Mouse (Mus musculus) heart, embryonic 11.5 days (tissue): ENCODE measurements at regions not wholly inside any gene's neighbourhood (a gene's known extent, or its start where the extent isn't known, plus 50 kb on each side); places are given as distances from the start of the nearest gene placed in this dataset.

ENCODE experiments used
- ATAC-seq: fragments of 200-750 bp; cut with Nextera tagmentation; replicated peaks from 2 replicates; pipeline ENCODE4 v1.8.0; 2017; ENCODE audit warnings: moderate library complexity; ENCODE audit not compliant: insufficient number of reproducible peaks, low FRiP score, low TSS enrichment
- H3K27ac ChIP-seq: fragments of 300-500 bp; sonication (generic); 2 replicates; pipeline ENCODE4 v1.5.1; 2014; ENCODE audit warnings: mild to moderate bottlenecking, low read depth, low read length
- H3K27me3 ChIP-seq: fragments of 300-500 bp; sonication (generic); 2 replicates; pipeline ENCODE4 v1.6.1; 2014; ENCODE audit warnings: mild to moderate bottlenecking, low read length, mixed read lengths; ENCODE audit not compliant: control insufficient read depth, insufficient read depth
- H3K36me3 ChIP-seq: fragments of 300-500 bp; sonication (generic); 2 replicates; pipeline ENCODE4 v1.6.1; 2014; ENCODE audit warnings: mild to moderate bottlenecking, low read length, moderate library complexity, mixed read lengths; ENCODE audit not compliant: control insufficient read depth, insufficient read depth
- H3K4me1 ChIP-seq: fragments of 300-500 bp; sonication (generic); 2 replicates; pipeline ENCODE4 v1.6.1; 2014; ENCODE audit warnings: low read length; ENCODE audit not compliant: control insufficient read depth, insufficient read depth
- H3K4me2 ChIP-seq: fragments of 300-500 bp; sonication (generic); 2 replicates; pipeline ENCODE4 v1.6.1; 2014; ENCODE audit warnings: mild to moderate bottlenecking, moderate library complexity
- H3K4me3 ChIP-seq: fragments of 300-500 bp; sonication (generic); 2 replicates; pipeline ENCODE4 v1.5.1; 2014; ENCODE audit warnings: low read depth, low read length
- H3K9ac ChIP-seq: fragments of 300-500 bp; sonication (generic); 2 replicates; pipeline ENCODE4 v1.6.1; 2014; ENCODE audit warnings: mild to moderate bottlenecking, low read depth, low read length, moderate library complexity
- H3K9me3 ChIP-seq: fragments of 300-500 bp; sonication (generic); replicated peaks from 2 replicates; pipeline ENCODE4 v1.6.1; 2016; ENCODE audit warnings: low read length; ENCODE audit not compliant: control insufficient read depth
- WGBS: fragments of 180-500 bp; shearing (Covaris S2); extraction: QIAGEN DNeasy Blood & Tissue Kit; methylation state at CpG from one replicate; pipeline ENCODE4 v1.1.7; 2014; ENCODE audit not compliant: insufficient replicate concordance; 5-methylcytosine and 5-hydroxymethylcytosine counted together

- peaks cover 3% of the 10 kb centered on the region for H3K9me3 ChIP-seq
- peaks cover 3% of the 10 kb centered on the region for H3K4me1 ChIP-seq
- 77% methylated on average over 20 of the region's 20 CpGs for WGBS
- no peak overlapping the region for H3K9ac ChIP-seq
- no peaks in the 10 kb centered on the region for H3K36me3 ChIP-seq
- no peak for ATAC-seq
- no peak overlapping the region for H3K4me3 ChIP-seq
- H3K4me2 ChIP-seq = no peak overlapping the region
- H3K27me3 ChIP-seq = no peaks in the 10 kb centered on the region
- no peak overlapping the region for H3K27ac ChIP-seq
These were observed 152.7 kb downstream of the Zfp281 start for GRCm38 (mm10) chr1:136777263-136777980.

- no peaks in the 10 kb centered on the region for H3K27me3 ChIP-seq
- H3K36me3 ChIP-seq = no peaks in the 10 kb centered on the region
- no peak overlapping the region for H3K4me2 ChIP-seq
- no peaks in the 10 kb centered on the region for H3K9me3 ChIP-seq
- no peak for ATAC-seq
- H3K4me1 ChIP-seq = peaks cover 7% of the 10 kb centered on the region
- H3K27ac ChIP-seq = no peak overlapping the region
- no peak overlapping the region for H3K4me3 ChIP-seq
- 89% methylated on average over 8 of the region's 8 CpGs for WGBS
- H3K9ac ChIP-seq = no peak overlapping the region
These were observed 154.7 kb downstream of the Zfp281 start for GRCm38 (mm10) chr1:136779384-136779783.

GRCm38 (mm10) chr1:136781561-136782025, 156.9 kb downstream of the Zfp281 start:
- no peaks in the 10 kb centered on the region for H3K9me3 ChIP-seq
- no peak overlapping the region for H3K9ac ChIP-seq
- no peak overlapping the region for H3K27ac ChIP-seq
- no peaks in the 10 kb centered on the region for H3K27me3 ChIP-seq
- H3K4me2 ChIP-seq = peak overlapping the region; percentile 49
- H3K4me1 ChIP-seq = peaks cover 7% of the 10 kb centered on the region
- 45% methylated on average over 18 of the region's 18 CpGs for WGBS
- H3K4me3 ChIP-seq = peak overlapping the region; percentile 21; the same call in 1 of the 2 replicates
- no peak for ATAC-seq
- no peaks in the 10 kb centered on the region for H3K36me3 ChIP-seq

- Histone ChIP-seq H3K9me3 (no peaks in the 10 kb centered on the region), H3K9ac (no peak overlapping the region), H3K4me1 (peaks cover 7% of the 10 kb centered on the region), H3K27me3 (no peaks in the 10 kb centered on the region), H3K4me3 (peak overlapping the region; percentile 21; the same call in 1 of the 2 replicates), H3K4me2 (peak overlapping the region; percentile 49), H3K36me3 (no peaks in the 10 kb centered on the region), H3K27ac (no peak overlapping the region)
- ATAC-seq = no peak
- 42% methylated on average over 10 of the region's 10 CpGs for WGBS
These were observed 157.6 kb downstream of the Zfp281 start for GRCm38 (mm10) chr1:136782261-136782660.

GRCm38 (mm10) chr1:136784178-136784577, 159.5 kb downstream of the Zfp281 start:
- H3K4me2 ChIP-seq = no peak overlapping the region
- H3K27ac ChIP-seq = no peak overlapping the region
- H3K27me3 ChIP-seq = no peaks in the 10 kb centered on the region
- 35% methylated on average over 9 of the region's 9 CpGs for WGBS
- no peaks in the 10 kb centered on the region for H3K9me3 ChIP-seq
- no peak overlapping the region for H3K4me3 ChIP-seq
- peaks cover 7% of the 10 kb centered on the region for H3K4me1 ChIP-seq
- no peak for ATAC-seq
- no peak overlapping the region for H3K9ac ChIP-seq
- H3K36me3 ChIP-seq = no peaks in the 10 kb centered on the region

GRCm38 (mm10) chr1:136788979-136789513, 164.3 kb downstream of the Zfp281 start:
- no peaks in the 10 kb centered on the region for H3K27me3 ChIP-seq
- H3K9ac ChIP-seq = no peak overlapping the region
- H3K36me3 ChIP-seq = no peaks in the 10 kb centered on the region
- no peak overlapping the region for H3K27ac ChIP-seq
- H3K4me2 ChIP-seq = 0 out of 2 replicates have a peak overlapping the region, but pooled peaks have one; percentile 19
- H3K4me1 ChIP-seq = no peaks in the 10 kb centered on the region
- ATAC-seq = no peak
- 60% methylated on average over 29 of the region's 30 CpGs for WGBS
- no peak overlapping the region for H3K4me3 ChIP-seq
- no peaks in the 10 kb centered on the region for H3K9me3 ChIP-seq

- Histone ChIP-seq H3K9ac (no peak overlapping the region), H3K9me3 (no peaks in the 10 kb centered on the region), H3K36me3 (no peaks in the 10 kb centered on the region), H3K4me3 (no peak overlapping the region), H3K27ac (no peak overlapping the region), H3K4me2 (no peak overlapping the region), H3K4me1 (no peaks in the 10 kb centered on the region), H3K27me3 (no peaks in the 10 kb centered on the region)
- WGBS = 86% methylated on average over 1 of the region's 1 CpGs
- ATAC-seq = no peak
These were observed 166.9 kb downstream of the Zfp281 start for GRCm38 (mm10) chr1:136791641-136792040.
